Mouse (Mus musculus): ENCODE measurements at regions not wholly inside any gene's neighbourhood (a gene's known extent, or its start where the extent isn't known, plus 50 kb on each side); places are given as distances from the start of the nearest gene placed in this dataset.
"Not testable (repeated sequence)": the region's sequence is repeated elsewhere in the genome, so short reads cannot be mapped to it uniquely, and the experiment has no call there.

- H3K9ac ChIP-seq (ENCODE audit: low read depth, low read length) = no peak overlapping the region
- no peaks in the 10 kb centered on the region for H3K27me3 ChIP-seq (ENCODE audit: control insufficient read depth, insufficient read depth, low read depth, low read length)
- no peak for ATAC-seq (ENCODE audit: low read depth)
- no peak overlapping the region for H3K27ac ChIP-seq (ENCODE audit: low read length)
- H3K36me3 ChIP-seq (ENCODE audit: control insufficient read depth, insufficient read depth) = no peaks in the 10 kb centered on the region
- WGBS (ENCODE audit: insufficient replicate concordance) = 44% methylated on average over 9 of the region's 9 CpGs
- H3K4me1 ChIP-seq (ENCODE audit: control insufficient read depth, low read depth, low read length) = no peaks in the 10 kb centered on the region
- no peaks in the 10 kb centered on the region for H3K9me3 ChIP-seq (replicated peaks; ENCODE audit: control insufficient read depth, low read length)
- no peak overlapping the region for H3K4me2 ChIP-seq (ENCODE audit: low read depth, low read length)
- no peak overlapping the region for H3K4me3 ChIP-seq (ENCODE audit: low read depth, low read length)
These were observed 281.3 kb downstream of the Gadd45g start for GRCm38 (mm10) chr13:52127751-52128150.

- H3K36me3 ChIP-seq (ENCODE audit: control insufficient read depth, insufficient read depth) = no peaks in the 10 kb centered on the region
- no peaks in the 10 kb centered on the region for H3K4me1 ChIP-seq (ENCODE audit: control insufficient read depth, low read depth, low read length)
- no peak overlapping the region for H3K4me2 ChIP-seq (ENCODE audit: low read depth, low read length)
- no peaks in the 10 kb centered on the region for H3K9me3 ChIP-seq (replicated peaks; ENCODE audit: control insufficient read depth, low read length)
- no peak overlapping the region for H3K27ac ChIP-seq (ENCODE audit: low read length)
- 56% methylated on average over 4 of the region's 4 CpGs for WGBS (ENCODE audit: insufficient replicate concordance)
- no peak for ATAC-seq (ENCODE audit: low read depth)
- H3K9ac ChIP-seq (ENCODE audit: low read depth, low read length) = no peak overlapping the region
- H3K4me3 ChIP-seq (ENCODE audit: low read depth, low read length) = no peak overlapping the region
- no peaks in the 10 kb centered on the region for H3K27me3 ChIP-seq (ENCODE audit: control insufficient read depth, insufficient read depth, low read depth, low read length)
These were observed 283.0 kb downstream of the Gadd45g start for GRCm38 (mm10) chr13:52129466-52129865.

- H3K9me3 ChIP-seq (replicated peaks; ENCODE audit: control insufficient read depth, low read length) = no peaks in the 10 kb centered on the region
- H3K9ac ChIP-seq (ENCODE audit: low read depth, low read length) = no peak overlapping the region
- no peak overlapping the region for H3K4me2 ChIP-seq (ENCODE audit: low read depth, low read length)
- ATAC-seq (ENCODE audit: low read depth) = no peak
- H3K4me1 ChIP-seq (ENCODE audit: control insufficient read depth, low read depth, low read length) = no peaks in the 10 kb centered on the region
- no peak overlapping the region for H3K4me3 ChIP-seq (ENCODE audit: low read depth, low read length)
- H3K27ac ChIP-seq (ENCODE audit: low read length) = no peak overlapping the region
- 55% methylated on average over 3 of the region's 3 CpGs for WGBS (ENCODE audit: insufficient replicate concordance)
- H3K27me3 ChIP-seq (ENCODE audit: control insufficient read depth, insufficient read depth, low read depth, low read length) = no peaks in the 10 kb centered on the region
- no peaks in the 10 kb centered on the region for H3K36me3 ChIP-seq (ENCODE audit: control insufficient read depth, insufficient read depth)
These were observed 286.7 kb downstream of the Gadd45g start for GRCm38 (mm10) chr13:52133202-52133601.

GRCm38 (mm10) chr13:52138331-52138945 lies 292.0 kb downstream of the Gadd45g start:
- no peak for ATAC-seq (ENCODE audit: low read depth)
- Histone ChIP-seq H3K36me3 (ENCODE audit: control insufficient read depth, insufficient read depth) (no peaks in the 10 kb centered on the region), H3K9me3 (replicated peaks; ENCODE audit: control insufficient read depth, low read length) (no peaks in the 10 kb centered on the region), H3K27ac (ENCODE audit: low read length) (no peak overlapping the region), H3K4me3 (ENCODE audit: low read depth, low read length) (no peak overlapping the region), H3K4me2 (ENCODE audit: low read depth, low read length) (no peak overlapping the region), H3K9ac (ENCODE audit: low read depth, low read length) (no peak overlapping the region), H3K4me1 (ENCODE audit: control insufficient read depth, low read depth, low read length) (no peaks in the 10 kb centered on the region), H3K27me3 (ENCODE audit: control insufficient read depth, insufficient read depth, low read depth, low read length) (no peaks in the 10 kb centered on the region)
- 52% methylated on average over 6 of the region's 6 CpGs for WGBS (ENCODE audit: insufficient replicate concordance)

GRCm38 (mm10) chr13:52139140-52139809 lies 292.8 kb downstream of the Gadd45g start:
- H3K27me3 ChIP-seq (ENCODE audit: control insufficient read depth, insufficient read depth, low read depth, low read length) = no peaks in the 10 kb centered on the region
- no peak for ATAC-seq (ENCODE audit: low read depth)
- no peaks in the 10 kb centered on the region for H3K9me3 ChIP-seq (replicated peaks; ENCODE audit: control insufficient read depth, low read length)
- H3K27ac ChIP-seq (ENCODE audit: low read length) = no peak overlapping the region
- no peaks in the 10 kb centered on the region for H3K4me1 ChIP-seq (ENCODE audit: control insufficient read depth, low read depth, low read length)
- H3K4me2 ChIP-seq (ENCODE audit: low read depth, low read length) = no peak overlapping the region
- no peak overlapping the region for H3K9ac ChIP-seq (ENCODE audit: low read depth, low read length)
- WGBS (ENCODE audit: insufficient replicate concordance) = 47% methylated on average over 15 of the region's 15 CpGs
- no peak overlapping the region for H3K4me3 ChIP-seq (ENCODE audit: low read depth, low read length)
- H3K36me3 ChIP-seq (ENCODE audit: control insufficient read depth, insufficient read depth) = no peaks in the 10 kb centered on the region

GRCm38 (mm10) chr13:52140221-52140620 lies 293.7 kb downstream of the Gadd45g start:
- WGBS (ENCODE audit: insufficient replicate concordance) = 59% methylated on average over 6 of the region's 6 CpGs
- no peaks in the 10 kb centered on the region for H3K4me1 ChIP-seq (ENCODE audit: control insufficient read depth, low read depth, low read length)
- no peak for ATAC-seq (ENCODE audit: low read depth)
- no peak overlapping the region for H3K4me3 ChIP-seq (ENCODE audit: low read depth, low read length)
- no peak overlapping the region for H3K27ac ChIP-seq (ENCODE audit: low read length)
- no peaks in the 10 kb centered on the region for H3K27me3 ChIP-seq (ENCODE audit: control insufficient read depth, insufficient read depth, low read depth, low read length)
- no peaks in the 10 kb centered on the region for H3K9me3 ChIP-seq (replicated peaks; ENCODE audit: control insufficient read depth, low read length)
- H3K4me2 ChIP-seq (ENCODE audit: low read depth, low read length) = no peak overlapping the region
- no peak overlapping the region for H3K9ac ChIP-seq (ENCODE audit: low read depth, low read length)
- H3K36me3 ChIP-seq (ENCODE audit: control insufficient read depth, insufficient read depth) = no peaks in the 10 kb centered on the region

GRCm38 (mm10) chr13:52144066-52144465 lies 297.6 kb downstream of the Gadd45g start:
- not testable (repeated sequence) for H3K4me1 ChIP-seq (ENCODE audit: control insufficient read depth, low read depth, low read length); H3K27me3 ChIP-seq (ENCODE audit: control insufficient read depth, insufficient read depth, low read depth, low read length); ATAC-seq (ENCODE audit: low read depth); H3K9me3 ChIP-seq (replicated peaks; ENCODE audit: control insufficient read depth, low read length); H3K9ac ChIP-seq (ENCODE audit: low read depth, low read length); H3K4me3 ChIP-seq (ENCODE audit: low read depth, low read length); H3K4me2 ChIP-seq (ENCODE audit: low read depth, low read length); H3K27ac ChIP-seq (ENCODE audit: low read length); H3K36me3 ChIP-seq (ENCODE audit: control insufficient read depth, insufficient read depth)
- WGBS (ENCODE audit: insufficient replicate concordance) = 61% methylated on average over 1 of the region's 1 CpGs

GRCm38 (mm10) chr13:52145926-52146325 lies 299.4 kb downstream of the Gadd45g start:
- no peaks in the 10 kb centered on the region for H3K27me3 ChIP-seq (ENCODE audit: control insufficient read depth, insufficient read depth, low read depth, low read length)
- WGBS (ENCODE audit: insufficient replicate concordance) = 57% methylated on average over 5 of the region's 5 CpGs
- ATAC-seq (ENCODE audit: low read depth) = no peak
- no peak overlapping the region for H3K9ac ChIP-seq (ENCODE audit: low read depth, low read length)
- H3K9me3 ChIP-seq (replicated peaks; ENCODE audit: control insufficient read depth, low read length) = no peaks in the 10 kb centered on the region
- H3K4me2 ChIP-seq (ENCODE audit: low read depth, low read length) = no peak overlapping the region
- no peaks in the 10 kb centered on the region for H3K4me1 ChIP-seq (ENCODE audit: control insufficient read depth, low read depth, low read length)
- H3K36me3 ChIP-seq (ENCODE audit: control insufficient read depth, insufficient read depth) = no peaks in the 10 kb centered on the region
- H3K27ac ChIP-seq (ENCODE audit: low read length) = no peak overlapping the region
- no peak overlapping the region for H3K4me3 ChIP-seq (ENCODE audit: low read depth, low read length)

- ATAC-seq (ENCODE audit: low read depth) = no peak
- H3K4me3 ChIP-seq (ENCODE audit: low read depth, low read length) = no peak overlapping the region
- no peaks in the 10 kb centered on the region for H3K9me3 ChIP-seq (replicated peaks; ENCODE audit: control insufficient read depth, low read length)
- H3K27ac ChIP-seq (ENCODE audit: low read length) = no peak overlapping the region
- H3K36me3 ChIP-seq (ENCODE audit: control insufficient read depth, insufficient read depth) = no peaks in the 10 kb centered on the region
- no peaks in the 10 kb centered on the region for H3K27me3 ChIP-seq (ENCODE audit: control insufficient read depth, insufficient read depth, low read depth, low read length)
- no peak overlapping the region for H3K9ac ChIP-seq (ENCODE audit: low read depth, low read length)
- peaks cover 2% of the 10 kb centered on the region for H3K4me1 ChIP-seq (ENCODE audit: control insufficient read depth, low read depth, low read length)
- WGBS (ENCODE audit: insufficient replicate concordance) = 70% methylated on average over 8 of the region's 8 CpGs
- no peak overlapping the region for H3K4me2 ChIP-seq (ENCODE audit: low read depth, low read length)
These were observed 303.8 kb downstream of the Gadd45g start for GRCm38 (mm10) chr13:52150281-52150680.
